Mouse (Mus musculus) WW6 (cell line): ENCODE data around the gene March2.
"Not testable (repeated sequence)": the region's sequence is repeated elsewhere in the genome, so short reads cannot be mapped to it uniquely, and the experiment has no call there.

Experiments used
- DNase-seq: peaks from one replicate; pipeline ENCODE4 v3.0.0-alpha.2; 2013; ENCODE audit warnings: low read depth, low spot score

Gene March2

GRCm38 (mm10) chr17:33718384-33718881, at the start of gene March2:
Gene March2, minus strand, starts transcription at chr17:33718670.
- peak; percentile 95 for DNase-seq

DNA sequence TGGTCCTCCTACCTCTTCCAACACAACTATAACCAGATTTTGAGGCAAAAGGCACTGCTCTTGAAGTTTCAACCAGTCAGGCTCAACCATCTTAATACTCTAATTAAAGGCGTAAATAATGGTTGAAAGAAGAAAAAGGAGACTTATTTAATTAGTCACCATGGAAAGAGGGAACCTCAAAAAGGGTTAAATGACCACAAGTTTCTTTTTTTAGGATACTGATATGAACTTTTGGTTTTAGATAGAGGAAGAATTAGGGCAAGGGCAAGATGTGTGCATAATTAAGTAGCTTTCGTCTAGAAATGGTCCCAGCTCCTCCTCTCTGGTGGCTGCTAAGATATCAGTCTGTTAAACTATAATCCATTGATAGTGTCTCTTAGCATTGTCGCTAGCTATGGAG, 47.9 kb upstream of the March2 start:
- no peak for DNase-seq

- peak; percentile 98 for DNase-seq
Measured at GRCm38 (mm10) chr17:33760255-33761165, 42.0 kb upstream of the March2 start, which contains the start of gene Rab11b. Gene Rab11b, minus strand, starts transcription at chr17:33760530.

DNA sequence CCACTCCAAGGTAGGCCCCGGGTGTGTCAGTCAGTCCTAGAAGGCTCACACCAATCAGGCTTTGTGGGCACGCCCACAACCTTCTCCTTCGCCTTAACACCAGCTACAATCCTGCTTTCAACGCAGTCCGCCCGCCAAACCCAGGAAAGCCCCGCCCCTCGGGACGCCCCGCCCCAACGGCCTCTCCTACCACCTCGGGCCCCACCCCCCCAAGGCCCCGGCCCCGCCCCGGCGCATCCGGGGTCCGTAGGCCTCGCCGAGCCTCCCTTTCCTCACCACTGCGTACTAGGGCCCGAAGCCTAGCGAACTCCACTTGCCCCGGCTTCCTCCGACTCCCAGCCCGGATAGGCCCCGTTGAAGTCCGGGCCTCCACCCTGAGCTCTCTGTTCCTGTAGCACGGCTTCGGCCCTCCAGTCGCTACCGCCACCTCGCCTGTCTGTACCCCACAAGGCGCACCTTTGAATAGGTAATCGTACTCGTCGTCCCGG, 41.3 kb upstream of the March2 start:
- peak; percentile 78 for DNase-seq

GRCm38 (mm10) chr17:33757231-33757630, 38.8 kb upstream of the March2 start:
- DNase-seq = no peak

DNA sequence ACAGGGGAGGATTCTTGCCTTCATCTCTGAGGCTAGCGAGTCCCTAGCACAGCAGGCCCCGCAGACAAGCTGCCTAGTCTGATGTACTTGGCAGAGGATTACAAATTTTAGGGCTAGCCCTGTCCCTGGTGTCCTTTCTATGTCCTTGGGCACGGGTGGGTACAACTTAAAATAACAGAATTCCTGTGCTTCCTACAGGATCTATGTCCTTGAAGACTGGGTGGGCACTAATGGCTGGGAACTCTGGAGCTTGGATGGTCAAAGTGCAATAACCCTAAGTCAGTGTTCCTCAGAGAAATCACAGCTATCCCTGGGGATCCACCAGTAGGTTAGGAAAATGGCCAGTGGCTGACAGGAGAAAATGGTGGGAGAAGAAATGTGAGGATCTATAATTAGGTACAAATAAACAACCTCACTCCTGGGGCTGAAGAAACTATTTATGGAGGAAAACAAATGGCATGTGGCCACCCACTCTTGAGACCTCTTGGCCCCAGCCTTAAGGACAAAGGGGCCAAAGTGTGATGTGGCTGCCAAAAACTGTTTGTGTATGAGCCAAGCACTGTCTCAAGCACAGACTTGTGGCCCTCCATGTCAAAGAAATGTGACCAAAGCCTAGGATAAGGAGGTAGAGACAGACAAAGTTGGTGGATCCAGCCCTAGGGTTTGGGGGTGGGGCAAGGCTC, 37.8 kb upstream of the March2 start:
- no peak for DNase-seq

DNA sequence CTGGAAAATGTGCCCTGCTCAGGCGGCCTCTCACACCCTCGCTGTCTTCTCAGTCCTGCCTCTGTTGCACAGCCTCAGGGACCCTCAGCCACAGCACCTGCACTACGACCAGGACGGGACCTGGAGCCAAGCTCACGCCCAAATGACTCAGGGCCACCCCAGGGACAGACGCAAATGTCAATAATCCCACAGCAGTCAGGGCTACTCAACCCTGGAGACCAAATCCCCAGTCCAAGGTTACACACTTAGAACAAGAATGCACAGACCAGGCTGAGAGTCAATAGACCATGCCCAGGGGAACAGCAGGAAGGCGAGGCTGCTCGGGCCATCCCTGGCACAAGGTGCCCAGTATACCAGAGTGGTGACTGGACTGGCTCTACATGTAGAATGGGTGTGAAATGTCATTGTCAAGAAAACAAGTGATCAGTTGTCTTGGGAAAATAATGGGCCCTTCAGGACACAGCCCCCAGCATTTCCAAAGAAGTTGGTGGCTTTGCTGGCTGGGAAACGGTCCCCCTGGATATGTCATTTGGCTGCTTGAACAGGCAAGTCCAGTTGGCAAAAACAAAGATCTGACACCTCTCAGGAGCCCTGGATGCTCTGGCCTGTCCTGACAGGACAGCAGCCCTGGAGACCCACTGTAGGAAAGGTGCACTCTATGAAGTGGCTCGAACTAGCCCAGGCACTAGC, 37.1 kb upstream of the March2 start:
- DNase-seq = no peak

- peak; percentile 22 for DNase-seq
Measured at GRCm38 (mm10) chr17:33754656-33755055, 36.2 kb upstream of the March2 start.

- DNase-seq = no peak
Measured at GRCm38 (mm10) chr17:33752297-33752696, 33.8 kb upstream of the March2 start.

GRCm38 (mm10) chr17:33751181-33751580, 32.7 kb upstream of the March2 start:
- no peak for DNase-seq

- no peak for DNase-seq
Measured at GRCm38 (mm10) chr17:33749451-33749850, 31.0 kb upstream of the March2 start.

GRCm38 (mm10) chr17:33746011-33746410, 27.5 kb upstream of the March2 start:
- no peak for DNase-seq

DNA sequence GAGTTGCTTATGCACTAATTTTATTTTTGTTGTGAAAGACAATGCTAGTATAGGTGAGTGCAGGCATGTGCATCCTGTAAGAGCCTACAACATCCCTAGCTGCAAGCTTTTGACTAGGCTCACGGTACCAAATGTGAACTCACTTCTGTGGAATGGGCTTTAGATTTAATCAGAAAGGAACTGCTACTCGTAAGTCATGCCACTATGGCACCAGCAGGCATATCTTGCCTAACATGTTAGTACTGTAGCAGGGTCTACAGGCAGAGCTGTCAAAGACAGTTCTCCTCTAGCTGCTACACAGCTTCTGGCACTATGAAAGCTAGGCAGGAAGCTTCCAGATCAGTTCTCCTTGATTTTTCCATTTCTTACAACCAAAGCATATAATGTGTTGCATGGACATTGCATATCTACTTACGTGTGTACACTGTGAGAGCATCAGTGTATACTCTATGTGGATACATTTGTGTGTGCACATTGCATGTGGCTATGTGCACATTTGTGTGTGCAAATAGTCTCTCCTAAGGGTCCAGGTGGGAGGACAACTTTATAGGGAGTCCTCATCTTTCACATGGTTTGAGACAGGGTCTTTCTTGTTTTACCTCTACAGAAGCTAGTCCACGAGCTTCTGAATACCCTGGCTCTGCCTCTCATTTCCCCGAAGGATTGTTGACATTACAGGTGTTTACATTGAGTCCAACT, 26.4 kb upstream of the March2 start:
- DNase-seq = no peak

DNA sequence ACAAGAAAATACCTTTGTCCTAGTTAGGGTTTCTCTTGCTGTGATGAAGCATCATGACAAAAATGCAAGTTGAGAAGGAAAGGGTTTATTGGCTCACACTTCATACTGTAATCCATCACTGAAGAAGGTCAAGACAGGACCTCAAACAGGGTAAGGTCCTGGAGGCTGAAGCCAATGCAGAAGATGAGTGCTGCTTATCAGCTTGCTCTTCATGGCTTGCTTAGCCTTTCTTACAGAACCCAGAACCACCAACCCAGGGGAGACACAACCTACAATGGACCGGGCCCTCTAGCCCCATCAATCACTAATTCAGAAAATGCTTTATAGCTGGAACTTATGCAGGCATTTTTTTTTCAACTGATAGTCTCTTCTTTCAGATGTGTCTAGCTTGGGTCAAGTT, 23.9 kb upstream of the March2 start:
- DNase-seq = no peak

DNA sequence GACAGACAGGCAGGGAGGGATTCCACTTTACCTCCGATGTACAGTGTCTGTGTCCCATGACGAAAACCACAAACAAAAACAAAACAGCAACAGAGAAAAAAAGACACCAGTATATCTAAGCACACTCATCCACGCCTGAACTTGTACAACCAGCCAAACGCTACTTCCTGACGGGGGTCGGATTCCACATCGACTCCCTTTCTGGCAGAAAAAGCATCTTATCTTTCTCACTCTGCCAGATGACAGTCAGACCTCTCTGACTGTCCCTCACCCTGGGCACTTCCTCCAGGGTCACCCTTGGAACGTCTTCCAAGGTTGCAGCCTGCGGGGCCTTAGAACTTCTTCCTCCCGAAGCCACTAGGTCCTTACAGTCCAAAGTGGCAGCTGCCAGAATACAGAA, 15.1 kb upstream of the March2 start:
- DNase-seq = not testable (repeated sequence)

- DNase-seq = not testable (repeated sequence)
Measured at GRCm38 (mm10) chr17:33732556-33733083, 14.2 kb upstream of the March2 start.

DNA sequence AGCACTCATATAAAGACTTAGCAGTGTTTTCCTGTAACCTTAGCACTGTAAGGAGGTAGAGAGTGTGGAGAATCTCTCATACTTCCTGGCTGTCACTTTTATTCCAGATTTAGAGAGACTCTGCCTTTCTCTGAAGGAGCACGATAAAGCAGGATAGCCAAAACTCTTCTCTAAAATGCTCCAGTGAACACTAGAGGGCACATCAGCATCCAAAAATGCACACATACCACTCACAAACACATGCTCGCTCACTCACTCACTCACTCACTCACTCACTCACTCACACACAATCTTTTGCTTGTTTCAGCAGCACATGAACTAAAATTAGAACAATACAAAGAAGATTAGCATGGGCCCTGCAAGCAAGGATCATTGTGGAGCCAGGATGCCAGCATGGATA, 10.7 kb upstream of the March2 start:
- no peak for DNase-seq

DNA sequence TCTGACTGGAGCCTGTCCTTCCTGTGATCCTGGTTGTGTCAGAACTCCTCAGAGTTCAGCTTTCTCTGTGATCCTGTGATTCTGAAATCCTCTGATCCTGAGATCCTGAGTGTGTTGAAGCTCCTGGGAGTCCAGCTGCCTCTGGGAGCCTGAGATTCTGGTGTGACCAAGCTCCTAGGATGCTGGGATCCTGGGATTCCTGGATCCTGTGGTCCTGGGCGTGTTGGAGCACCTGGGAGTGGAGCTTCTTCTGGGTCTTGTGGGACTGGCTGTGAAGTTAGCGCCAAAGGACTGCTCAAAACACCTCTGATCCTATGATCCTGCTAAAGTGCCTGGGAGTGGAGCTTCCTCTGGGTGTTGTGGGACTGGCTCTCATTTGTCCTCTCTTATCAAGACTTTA, 9.9 kb upstream of the March2 start:
- no peak for DNase-seq

GRCm38 (mm10) chr17:33719736-33720378, 1.4 kb upstream of the March2 start:
- DNase-seq = no peak

- no peak for DNase-seq
Measured at GRCm38 (mm10) chr17:33718944-33719725, 665 bp upstream of the March2 start.
